Mouse (Mus musculus) E14TG2a.4 (cell line): ENCODE results near the gene Shank2.

Experiments
- CTCF ChIP-seq: conservative IDR thresholded peaks from 2 replicates; pipeline ENCODE4 v1.5.1; 2014; ENCODE audit warnings: low read length
- NANOG ChIP-seq: IDR thresholded peaks from 2 replicates; pipeline ENCODE4 v1.6.1; 2014; ENCODE audit warnings: borderline replicate concordance, low read length, mixed read lengths

GRCm38 (mm10) chr7:144426594-144426993, 424.9 kb downstream of the Shank2 start:
- TF ChIP-seq CTCF (no peak), NANOG (no peak)
